Mouse (Mus musculus) bone marrow, adult 2 months (tissue): ENCODE data around the gene Dhps.

Experiments
- CTCF ChIP-seq: fragments of 200-500 bp; IDR thresholded peaks from 2 replicates; pipeline ENCODE4 v1.5.1; 2011; ENCODE audit warnings: low read length, control low read depth; ENCODE audit not compliant: control insufficient read depth, insufficient read depth
- POLR2A ChIP-seq: fragments of 200-500 bp; IDR thresholded peaks from 2 replicates; pipeline ENCODE4 v1.6.1; 2011; ENCODE audit warnings: low read depth, mild to moderate bottlenecking, control low read depth, low read length, borderline replicate concordance; ENCODE audit not compliant: control insufficient read depth

- no peak for TF ChIP-seq CTCF
- no peak for TF ChIP-seq POLR2A
Observed at GRCm38 (mm10) chr8:85074167-85074566, 2.6 kb downstream of the Dhps start.
